Mouse (Mus musculus) cerebellum, adult 2 months (tissue): ENCODE data around the gene Hist1h2ae. TPM values are rescaled to one million over a fixed set of nuclear protein-coding genes. Genes with fewer than 3 reads are reported as not detected.
A peak's percentile ranks its signal among the peaks of the same experiment; 100 is the strongest.

Experiments used
- DNase-seq, 2 experiments: peaks; one replicate each; pipeline ENCODE4 v3.0.0; 2021
- H3K27ac ChIP-seq: fragments of 200-500 bp; 2 replicates; pipeline ENCODE4 v1.5.1; 2012; ENCODE audit warnings: low read length, control low read depth, inconsistent platforms; ENCODE audit not compliant: insufficient read depth
- H3K27me3 ChIP-seq: fragments of 200-500 bp; 2 replicates; pipeline ENCODE4 v1.6.1; 2012; ENCODE audit warnings: inconsistent platforms, mild to moderate bottlenecking, low read length, moderate library complexity; ENCODE audit not compliant: control insufficient read depth, insufficient read depth
- H3K4me1 ChIP-seq: fragments of 200-500 bp; 2 replicates; pipeline ENCODE4 v1.6.1; 2011; ENCODE audit warnings: low read length; ENCODE audit not compliant: control insufficient read depth, insufficient read depth
- H3K4me3 ChIP-seq: fragments of 200-500 bp; replicated peaks from 2 replicates; pipeline ENCODE3; 2011; ENCODE audit warnings: mild to moderate bottlenecking, low read depth, low read length, control low read depth; ENCODE audit not compliant: insufficient read depth
- CTCF ChIP-seq: fragments of 200-500 bp; IDR thresholded peaks from 2 replicates; pipeline ENCODE4 v1.5.1; 2011; ENCODE audit warnings: low read depth, mild to moderate bottlenecking, control low read depth, low read length, moderate library complexity, borderline replicate concordance; ENCODE audit not compliant: insufficient read depth
- POLR2A ChIP-seq: fragments of 200-500 bp; IDR thresholded peaks from 2 replicates; pipeline ENCODE4 v1.6.1; 2011; ENCODE audit warnings: low read length, control low read depth, borderline replicate concordance; ENCODE audit not compliant: insufficient read depth
- WGBS: fragments of 180-500 bp; shearing (Covaris S2); methylation state at CpG from one replicate; pipeline ENCODE4 v1.1.7; 2018; 5-methylcytosine and 5-hydroxymethylcytosine counted together
- polyA plus RNA-seq: library from polyadenylated mRNA; depleted of rRNA; stranded (reverse); fragments of >200 nt; gene quantifications from 2 replicates; pipeline ENCODE4 v1.2.3, GENCODE M21; 2012

Hist1h2ae gene
- polyA plus RNA-seq, 1 experiment = 0.33 TPM

- H3K4me1 ChIP-seq = peaks cover 4% of the 10 kb centered on the region; the same call in 1 of the 2 replicates
- no peak for DNase-seq
- WGBS = 15% methylated on average over 9 of the region's 9 CpGs
- TF ChIP-seq CTCF = no peak
- no peak for TF ChIP-seq POLR2A
- H3K27me3 ChIP-seq = no peaks in the 10 kb centered on the region
- no peak overlapping the region for H3K27ac ChIP-seq
- H3K4me3 ChIP-seq = no peak overlapping the region
Observed at GRCm38 (mm10) chr13:23532262-23533075, 38.6 kb downstream of the Hist1h2ae start.

GRCm38 (mm10) chr13:23530901-23531875 lies 39.8 kb downstream of the Hist1h2ae start, which contains the start of gene Hist1h4h:
Hist1h4h (plus strand) TSS chr13:23531050.
- Histone ChIP-seq H3K4me1 (peaks cover 4% of the 10 kb centered on the region; the same call in 1 of the 2 replicates), H3K27me3 (no peaks in the 10 kb centered on the region), H3K4me3 (peak within 1 kb of the TSS; percentile 64), H3K27ac (peak within 1 kb of the TSS; percentile 94)
- WGBS = under 1% methylated on average over 63 of the region's 70 CpGs
- peak; percentile 98 for TF ChIP-seq POLR2A
- TF ChIP-seq CTCF = no peak
- DNase-seq = peak; percentile 98 to 99

GRCm38 (mm10) chr13:23530181-23530900 lies 40.7 kb downstream of the Hist1h2ae start:
- Histone ChIP-seq H3K27ac (peak overlapping the region; percentile 10; the same call in 1 of the 2 replicates), H3K4me1 (peaks cover 4% of the 10 kb centered on the region; the same call in 1 of the 2 replicates), H3K4me3 (peak overlapping the region; percentile 64), H3K27me3 (no peaks in the 10 kb centered on the region)
- under 1% methylated on average over 20 of the region's 20 CpGs for WGBS
- peak; percentile 68 to 69 for DNase-seq
- TF ChIP-seq CTCF (no peak), POLR2A (no peak)

- no peaks in the 10 kb centered on the region for H3K27me3 ChIP-seq
- TF ChIP-seq CTCF (no peak), POLR2A (no peak)
- peaks cover 3% of the 10 kb centered on the region; the same call in 1 of the 2 replicates for H3K4me1 ChIP-seq
- DNase-seq = no peak
- WGBS = 29% methylated on average over 2 of the region's 2 CpGs
- peak overlapping the region; percentile 64 for H3K4me3 ChIP-seq
- H3K27ac ChIP-seq = no peak overlapping the region
Observed at GRCm38 (mm10) chr13:23529480-23530165, 41.4 kb downstream of the Hist1h2ae start.

- TF ChIP-seq CTCF = no peak
- TF ChIP-seq POLR2A = no peak
- WGBS = 47% methylated on average over 5 of the region's 5 CpGs
- DNase-seq = no peak
- Histone ChIP-seq H3K4me1 (no peaks in the 10 kb centered on the region), H3K4me3 (no peak overlapping the region), H3K27me3 (no peaks in the 10 kb centered on the region), H3K27ac (no peak overlapping the region)
Observed at GRCm38 (mm10) chr13:23529005-23529404, 42.0 kb downstream of the Hist1h2ae start.

GRCm38 (mm10) chr13:23526312-23526711 lies 44.7 kb downstream of the Hist1h2ae start:
- Histone ChIP-seq H3K27ac (no peak overlapping the region), H3K4me1 (no peaks in the 10 kb centered on the region), H3K27me3 (no peaks in the 10 kb centered on the region), H3K4me3 (peak overlapping the region; percentile 44)
- TF ChIP-seq CTCF (no peak), POLR2A (no peak)
- peak; percentile 87 to 90 for DNase-seq
- 2% methylated on average over 17 of the region's 17 CpGs for WGBS
